Mouse (Mus musculus) ES-E14 (cell line): ENCODE measurements around the gene Rps26.

Experiments used
- CHD2 ChIP-seq: IDR thresholded peaks from 2 replicates; pipeline ENCODE4 v1.6.1; 2014; ENCODE audit warnings: mild to moderate bottlenecking, low read depth, low read length, inconsistent platforms
- MAFK ChIP-seq: IDR thresholded peaks from 2 replicates; pipeline ENCODE4 v1.6.1; 2014; ENCODE audit warnings: mild to moderate bottlenecking, low read depth, low read length, inconsistent platforms; ENCODE audit not compliant: insufficient read depth
- ZC3H11A ChIP-seq: IDR thresholded peaks from 2 replicates; pipeline ENCODE4 v1.6.1; 2012; ENCODE audit warnings: low read depth, mild to moderate bottlenecking, inconsistent platforms, low read length, borderline replicate concordance

DNA sequence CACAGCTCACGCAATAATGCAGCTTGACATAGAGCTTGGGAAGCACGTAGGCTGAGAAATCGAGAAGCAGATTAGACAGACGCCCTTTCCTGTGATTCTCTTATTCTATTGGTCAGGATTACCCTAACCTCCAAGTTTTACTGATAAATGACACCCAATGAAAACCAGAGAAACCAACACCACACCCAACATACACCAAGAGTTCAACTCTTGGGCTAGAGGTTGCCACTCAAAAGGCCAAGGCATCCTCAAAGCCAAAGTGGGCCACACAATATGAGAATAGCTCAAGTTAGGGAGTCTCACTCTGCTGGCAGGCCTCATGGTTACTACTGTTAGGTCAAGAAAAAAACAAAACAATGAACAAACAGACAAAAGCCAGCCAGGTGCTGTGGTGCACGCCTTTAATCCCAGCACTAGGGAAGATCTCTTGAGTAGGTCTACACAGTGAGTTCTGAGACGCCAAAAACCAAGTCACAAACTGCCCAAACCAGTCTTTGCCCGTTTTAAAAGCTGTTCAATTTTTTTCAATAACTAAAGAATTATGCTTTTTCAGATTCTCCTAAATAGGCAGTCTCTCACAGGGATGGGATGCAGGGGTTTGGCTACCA lies 1.2 kb downstream of the Rps26 start:
- TF ChIP-seq CHD2 (no peak), ZC3H11A (no peak), MAFK (no peak)
